In genomic region chr13:39290216-39290960, GRCm38 (mm10) we compare ENCODE assay signal across 18 mouse cellular contexts.
A peak's percentile ranks its signal among the peaks of the same experiment; 100 is the strongest.
DNase-seq lines count a peak whose midpoint lies in the region; ATAC-seq and TF ChIP-seq lines count a peak whose summit lies in the region.
"Had no signal": no experiment of that assay in that cellular context is flagged by ENCODE, and none has a peak within 500 bp of the region (broad histone marks: within the 10 kb centered on the region; RNA-seq: fewer than 3 reads in every experiment).

No protein-coding gene starts in this region.

- H3K79me2 ChIP-seq in liver, adult 2 months (ENCODE audit: control insufficient read depth, insufficient read depth, low read length): no peaks in the 10 kb centered on the region
- H3K79me2 ChIP-seq in C2C12 (ENCODE audit: control insufficient read depth, insufficient read depth): no peaks in the 10 kb centered on the region

- H3K79me3 ChIP-seq in C2C12 (ENCODE audit: low read depth): no peaks in the 10 kb centered on the region

- H3K27ac ChIP-seq in heart, embryonic 10.5 days: no peak overlapping the region
- no peak overlapping the region for H3K27ac ChIP-seq in liver, adult 2 months (replicated peaks; ENCODE audit: insufficient read depth, low read depth, low read length)
- no peak overlapping the region for H3K27ac ChIP-seq in liver, embryonic 11.5 days (ENCODE audit: low read depth, low read length)
- H3K27ac ChIP-seq: embryonic facial prominence, embryonic 15.5 days; limb, embryonic 10.5 days; liver, embryonic 13.5 days; midbrain, embryonic 10.5 days had no signal

- no peak overlapping the region for H3K4me2 ChIP-seq in liver, embryonic 11.5 days
- H3K4me2 ChIP-seq: embryonic facial prominence, embryonic 15.5 days; liver, embryonic 13.5 days had no signal

- TF ChIP-seq CTCF in liver, adult 2 months (IDR thresholded peaks at IDR 0.05; ENCODE audit: low read depth, low read length): no peak
- no peak for TF ChIP-seq CTCF in C2C12 (IDR thresholded peaks at IDR 0.05; ENCODE audit: control insufficient read depth, insufficient read depth, insufficient read length)

- H3K4me3 ChIP-seq in heart, embryonic 10.5 days: no peak overlapping the region
- no peak overlapping the region for H3K4me3 ChIP-seq in liver, adult 2 months (ENCODE audit: insufficient read depth, low read depth, low read length)
- H3K4me3 ChIP-seq in liver, embryonic 11.5 days (ENCODE audit: low read depth, low read length): no peak overlapping the region
- no peak overlapping the region for H3K4me3 ChIP-seq in C2C12 (ENCODE audit: insufficient read depth, poor library complexity, severe bottlenecking)
- H3K4me3 ChIP-seq: embryonic facial prominence, embryonic 15.5 days; limb, embryonic 10.5 days; liver, embryonic 13.5 days; midbrain, embryonic 10.5 days had no signal

- H3K27me3 ChIP-seq in heart, embryonic 10.5 days (ENCODE audit: insufficient read depth, poor library complexity, severe bottlenecking): no peaks in the 10 kb centered on the region
- no peaks in the 10 kb centered on the region for H3K27me3 ChIP-seq in liver, adult 2 months (ENCODE audit: control insufficient read depth, insufficient read depth, low read length)
- H3K27me3 ChIP-seq in liver, embryonic 11.5 days (replicated peaks; ENCODE audit: control insufficient read depth, insufficient read depth, low read length): no peaks in the 10 kb centered on the region
- no peaks in the 10 kb centered on the region for H3K27me3 ChIP-seq in C2C12 (ENCODE audit: control insufficient read depth, insufficient read depth, insufficient read length)
- H3K27me3 ChIP-seq: embryonic facial prominence, embryonic 15.5 days; liver, embryonic 13.5 days had no signal

- DNase-seq in heart, adult 18-20 months: peak; percentile 14 to 43
- no peak for DNase-seq in heart, embryonic 10.5 days (ENCODE audit: low spot score)
- DNase-seq in liver, adult 2 months (ENCODE audit: extremely low read depth, low read depth, low spot score): peak; percentile 84
- DNase-seq in liver, embryonic 11.5 days (ENCODE audit: low spot score): no peak
- peak; percentile 4 to 21 for DNase-seq in heart, postnatal 14 days
- DNase-seq in urinary bladder, postnatal 4 days (ENCODE audit: low spot score in 2 of 2): no peak
- no peak for DNase-seq in thymus, postnatal 10 days (ENCODE audit: low spot score in 2 of 2)
- DNase-seq: cerebellum, postnatal 14 days; embryo, embryonic 11 days; kidney, adult 18-20 months; kidney, postnatal 10 days; liver, embryonic 13.5 days; lung, postnatal 14 days; thymus, adult 18-20 months had no signal

- no peak overlapping the region for H3ac ChIP-seq in C2C12 (ENCODE audit: control insufficient read depth, insufficient read length, low read depth)

- H3K9me3 ChIP-seq in heart, embryonic 10.5 days: no peaks in the 10 kb centered on the region
- no peaks in the 10 kb centered on the region for H3K9me3 ChIP-seq in liver, embryonic 11.5 days (ENCODE audit: control insufficient read depth, low read length)
- H3K9me3 ChIP-seq: embryonic facial prominence, embryonic 15.5 days; limb, embryonic 10.5 days; liver, embryonic 13.5 days; midbrain, embryonic 10.5 days had no signal

- H3K4me1 ChIP-seq in heart, embryonic 10.5 days: no peaks in the 10 kb centered on the region
- no peaks in the 10 kb centered on the region; the same call in 1 of the 2 replicates for H3K4me1 ChIP-seq in liver, adult 2 months (ENCODE audit: control insufficient read depth, insufficient read depth, low read length)
- H3K4me1 ChIP-seq in liver, embryonic 11.5 days (replicated peaks; ENCODE audit: control insufficient read depth, insufficient read depth, low read length): no peaks in the 10 kb centered on the region
- H3K4me1 ChIP-seq: embryonic facial prominence, embryonic 15.5 days; liver, embryonic 13.5 days; midbrain, embryonic 10.5 days had no signal

- TF ChIP-seq POLR2A in liver, adult 2 months (IDR thresholded peaks at IDR 0.05; ENCODE audit: extremely low read depth, insufficient read depth, low read length): no peak

- no peak for ATAC-seq in liver, embryonic 11.5 days (replicated peaks; ENCODE audit: low FRiP score)

- WGBS in heart, embryonic 10.5 days: 75% methylated on average over 5 of the region's 6 CpGs
- WGBS in liver, adult 2 months: 24% methylated on average over 6 of the region's 6 CpGs
- 65% methylated on average over 5 of the region's 6 CpGs for WGBS in liver, embryonic 11.5 days

- no peaks in the 10 kb centered on the region for H3K36me3 ChIP-seq in heart, embryonic 10.5 days
- no peaks in the 10 kb centered on the region for H3K36me3 ChIP-seq in liver, adult 2 months (ENCODE audit: control insufficient read depth, insufficient read depth, low read length)
- no peaks in the 10 kb centered on the region for H3K36me3 ChIP-seq in liver, embryonic 11.5 days (ENCODE audit: control insufficient read depth, insufficient read depth, low read length)
- no peaks in the 10 kb centered on the region for H3K36me3 ChIP-seq in C2C12 (ENCODE audit: control insufficient read depth, insufficient read depth)
- H3K36me3 ChIP-seq: embryonic facial prominence, embryonic 15.5 days; limb, embryonic 10.5 days; liver, embryonic 13.5 days; midbrain, embryonic 10.5 days had no signal

- intact Hi-C loops in heart, postnatal 14 days (cut with DNase I): no loop called here

- no peak overlapping the region for H3K9ac ChIP-seq in liver, adult 2 months (ENCODE audit: low read depth, low read length)
- no peak overlapping the region for H3K9ac ChIP-seq in liver, embryonic 11.5 days (ENCODE audit: low read depth, low read length)
- H3K9ac ChIP-seq: embryonic facial prominence, embryonic 15.5 days; liver, embryonic 13.5 days had no signal

TF ChIP-seq in C2C12, 6 proteins besides CTCF, POLR2A, EP300 and RAD21:
- TF ChIP-seq MYOD1 (IDR thresholded peaks at IDR 0.05; ENCODE audit: control insufficient read depth, insufficient read length, low read depth): no peak
- peak; percentile 17 for TF ChIP-seq CEBPB (IDR thresholded peaks at IDR 0.05; ENCODE audit: low read depth)
- TF ChIP-seq MYOG (IDR thresholded peaks at IDR 0.05; ENCODE audit: control insufficient read depth, extremely low read depth, insufficient read length): no peak

Comparison
In these comparisons a context has a peak if more than half of its experiments do, and no peak if none do; other contexts are left out.
1. DNase-seq: peak in heart, adult 18-20 months (2 of 2), liver, adult 2 months (single experiment) and heart, postnatal 14 days (2 of 2); none in heart, embryonic 10.5 days (single experiment), liver, embryonic 11.5 days (single experiment), urinary bladder, postnatal 4 days (0 of 2) and thymus, postnatal 10 days (0 of 2).